Mouse (Mus musculus): ENCODE data around the gene Hist1h2ad. TPM values are rescaled to one million over a fixed set of nuclear protein-coding genes. Genes with fewer than 3 reads are reported as not detected.
A peak's percentile ranks its signal among the peaks of the same experiment; 100 is the strongest.
"Not testable (repeated sequence)": the region's sequence is repeated elsewhere in the genome, so short reads cannot be mapped to it uniquely, and the experiment has no call there.

Gene Hist1h2ad
- polyA plus RNA-seq, 1 experiment, result 76.8 TPM

DNA sequence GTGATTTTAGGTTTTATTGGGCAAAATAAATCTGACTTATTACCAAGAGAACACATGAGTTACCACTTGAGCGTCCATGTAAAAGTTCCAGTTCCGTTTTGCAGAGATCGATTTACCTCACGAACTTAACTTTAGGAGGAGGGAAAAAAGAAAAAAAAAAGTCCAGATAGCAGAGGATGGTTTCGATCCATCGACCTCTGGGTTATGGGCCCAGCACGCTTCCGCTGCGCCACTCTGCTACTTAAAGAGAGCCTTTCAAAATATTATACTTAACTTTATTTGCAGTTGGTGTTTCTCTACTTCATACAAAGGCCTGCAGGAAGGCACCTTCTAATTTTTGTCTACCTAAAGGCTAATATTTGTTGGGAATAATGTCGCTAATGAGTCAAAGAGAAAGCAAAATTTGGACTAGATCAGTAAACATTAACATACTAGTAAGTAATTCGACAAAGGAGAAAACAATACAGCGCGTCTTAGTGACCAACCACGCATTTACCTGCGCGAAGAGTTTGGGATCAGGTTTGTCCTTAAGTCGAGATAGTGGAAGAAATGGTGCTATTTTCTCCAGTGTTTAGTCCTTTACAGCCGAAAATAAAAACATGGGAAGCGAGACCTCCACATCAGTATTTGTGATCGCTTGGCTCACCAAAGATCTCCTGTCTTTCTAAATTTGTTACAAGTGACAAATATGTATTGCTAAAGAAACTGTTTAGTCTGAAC, 43.8 kb upstream of the Hist1h2ad start:
- DNase-seq, result peak; percentile 75
- under 1% methylated on average over 20 of the region's 20 CpGs for WGBS
- no peaks in the 10 kb centered on the region for H3K27me3 ChIP-seq (ENCODE audit: control insufficient read depth, insufficient read depth, low read length)
- peak overlapping the region; percentile 42 for H3K4me3 ChIP-seq (ENCODE audit: control insufficient read depth, insufficient read depth, low read length)
- peak overlapping the region; percentile 83 for H3K27ac ChIP-seq (ENCODE audit: control insufficient read depth, insufficient read depth, low read length)
- H3K36me3 ChIP-seq (ENCODE audit: control insufficient read depth, insufficient read depth, low read length), result no peaks in the 10 kb centered on the region
- TF ChIP-seq CTCF (IDR thresholded peaks at IDR 0.05; ENCODE audit: borderline replicate concordance, control insufficient read depth, extremely low read depth, insufficient read depth, low read length, poor library complexity) (no peak), POLR2A (IDR thresholded peaks at IDR 0.05; ENCODE audit: control insufficient read depth, extremely low read depth, insufficient read depth, low read length, poor library complexity) (no peak)
- H3K4me1 ChIP-seq (replicated peaks; ENCODE audit: control insufficient read depth, insufficient read depth, low read length), result peaks cover 6% of the 10 kb centered on the region

DNA sequence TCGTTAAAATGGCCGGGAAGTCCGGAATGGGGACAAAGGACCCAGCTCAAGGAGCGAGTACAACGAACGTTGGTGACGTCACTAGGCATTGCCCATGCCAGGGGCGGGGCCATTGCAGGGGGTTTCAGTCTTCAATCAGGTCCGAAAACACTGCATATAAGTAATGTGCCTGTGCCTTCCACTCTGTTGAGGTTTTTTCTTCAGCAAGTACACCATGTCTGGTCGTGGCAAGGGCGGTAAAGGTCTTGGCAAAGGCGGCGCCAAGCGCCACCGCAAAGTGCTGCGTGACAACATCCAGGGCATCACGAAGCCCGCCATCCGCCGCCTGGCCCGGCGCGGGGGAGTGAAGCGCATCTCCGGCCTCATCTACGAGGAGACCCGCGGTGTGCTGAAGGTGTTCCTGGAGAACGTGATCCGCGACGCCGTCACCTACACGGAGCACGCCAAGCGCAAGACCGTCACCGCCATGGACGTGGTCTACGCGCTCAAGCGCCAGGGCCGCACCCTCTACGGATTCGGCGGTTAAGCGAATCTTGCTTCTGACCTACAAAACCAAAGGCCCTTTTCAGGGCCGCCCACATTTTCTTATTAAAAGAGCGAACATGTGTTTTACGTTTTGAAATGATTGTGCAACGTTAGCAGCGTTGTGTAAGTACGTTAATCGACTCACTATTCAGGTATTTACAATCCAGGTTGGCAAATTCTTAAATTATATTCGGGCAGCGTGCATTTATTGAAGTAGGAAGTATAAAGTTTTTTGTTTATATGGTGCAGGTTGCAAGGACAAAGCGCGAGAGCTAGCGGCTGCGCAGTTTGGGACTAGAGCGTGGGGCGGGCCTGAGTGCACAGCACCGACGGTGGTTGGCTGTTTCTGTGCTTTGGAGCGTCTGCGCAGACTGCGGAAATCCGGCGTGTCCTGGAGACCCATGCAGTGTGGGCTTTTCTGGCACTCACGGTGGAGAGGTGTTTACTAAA, 43.0 kb upstream of the Hist1h2ad start, which contains the start of gene Hist1h4h:
TSS of gene Hist1h4h (plus strand) at position 150 of the 975 bp plus-strand sequence.
- TF ChIP-seq POLR2A (IDR thresholded peaks at IDR 0.05; ENCODE audit: control insufficient read depth, extremely low read depth, insufficient read depth, low read length, poor library complexity), result peak; percentile 98
- 0 out of 2 replicates have a peak, but pooled peaks have one; percentile 25 for TF ChIP-seq CTCF (IDR thresholded peaks at IDR 0.05; ENCODE audit: borderline replicate concordance, control insufficient read depth, extremely low read depth, insufficient read depth, low read length, poor library complexity)
- peak within 1 kb of the TSS; percentile 42 for H3K4me3 ChIP-seq (ENCODE audit: control insufficient read depth, insufficient read depth, low read length)
- WGBS, result under 1% methylated on average over 63 of the region's 70 CpGs
- H3K27ac ChIP-seq (ENCODE audit: control insufficient read depth, insufficient read depth, low read length), result peak within 1 kb of the TSS; percentile 83
- H3K4me1 ChIP-seq (replicated peaks; ENCODE audit: control insufficient read depth, insufficient read depth, low read length), result peaks cover 6% of the 10 kb centered on the region
- DNase-seq, result peak; percentile 97
- no peaks in the 10 kb centered on the region for H3K27me3 ChIP-seq (ENCODE audit: control insufficient read depth, insufficient read depth, low read length)
- H3K36me3 ChIP-seq (ENCODE audit: control insufficient read depth, insufficient read depth, low read length), result no peaks in the 10 kb centered on the region

DNA sequence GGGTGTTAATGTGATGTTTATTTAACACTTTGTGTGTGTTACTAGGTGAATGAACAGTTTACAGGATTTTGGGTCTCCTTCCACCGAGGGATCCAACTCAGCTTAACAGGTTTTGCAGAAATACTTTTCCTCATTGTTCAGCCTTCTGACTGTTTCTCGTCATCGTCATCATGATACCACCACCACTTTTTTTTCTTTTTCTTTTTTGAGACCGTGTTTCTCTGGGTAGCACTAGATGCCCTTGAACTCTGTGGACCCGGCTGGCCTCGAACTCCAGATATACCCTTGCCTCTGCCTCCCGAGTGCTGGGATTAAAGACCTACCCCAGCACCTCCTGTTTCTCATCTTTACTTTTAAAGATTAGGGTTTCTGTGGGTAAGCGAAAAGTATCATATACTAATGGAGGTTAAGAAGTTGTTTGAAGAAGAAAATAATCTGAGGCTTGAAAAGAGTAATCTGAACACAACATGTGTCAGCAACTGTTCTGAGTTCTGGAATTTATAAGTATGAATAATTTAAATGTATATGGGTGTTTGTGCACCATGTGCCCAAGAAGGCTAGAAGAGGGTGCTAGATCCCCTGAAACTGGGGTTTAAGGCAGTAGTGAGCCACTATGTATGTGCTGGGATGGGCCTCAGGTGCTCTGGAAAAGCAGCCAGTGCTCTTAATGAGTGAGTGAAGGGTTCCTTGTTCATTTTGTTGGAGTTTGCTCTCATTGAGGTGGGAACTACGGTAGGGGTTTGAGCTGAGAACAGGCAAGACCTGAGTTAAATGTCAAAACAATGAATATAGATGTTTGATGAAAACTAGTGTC, 41.7 kb upstream of the Hist1h2ad start:
- Histone ChIP-seq H3K4me3 (ENCODE audit: control insufficient read depth, insufficient read depth, low read length) (peak overlapping the region; percentile 5; the same call in 1 of the 2 replicates), H3K36me3 (ENCODE audit: control insufficient read depth, insufficient read depth, low read length) (no peaks in the 10 kb centered on the region), H3K27me3 (ENCODE audit: control insufficient read depth, insufficient read depth, low read length) (no peaks in the 10 kb centered on the region), H3K27ac (ENCODE audit: control insufficient read depth, insufficient read depth, low read length) (peak overlapping the region; percentile 82), H3K4me1 (replicated peaks; ENCODE audit: control insufficient read depth, insufficient read depth, low read length) (peaks cover 6% of the 10 kb centered on the region)
- no peak for TF ChIP-seq CTCF (IDR thresholded peaks at IDR 0.05; ENCODE audit: borderline replicate concordance, control insufficient read depth, extremely low read depth, insufficient read depth, low read length, poor library complexity)
- TF ChIP-seq POLR2A (IDR thresholded peaks at IDR 0.05; ENCODE audit: control insufficient read depth, extremely low read depth, insufficient read depth, low read length, poor library complexity), result no peak
- DNase-seq, result no peak
- whole genome bisulfite sequencing, result 22% methylated on average over 9 of the region's 9 CpGs

DNA sequence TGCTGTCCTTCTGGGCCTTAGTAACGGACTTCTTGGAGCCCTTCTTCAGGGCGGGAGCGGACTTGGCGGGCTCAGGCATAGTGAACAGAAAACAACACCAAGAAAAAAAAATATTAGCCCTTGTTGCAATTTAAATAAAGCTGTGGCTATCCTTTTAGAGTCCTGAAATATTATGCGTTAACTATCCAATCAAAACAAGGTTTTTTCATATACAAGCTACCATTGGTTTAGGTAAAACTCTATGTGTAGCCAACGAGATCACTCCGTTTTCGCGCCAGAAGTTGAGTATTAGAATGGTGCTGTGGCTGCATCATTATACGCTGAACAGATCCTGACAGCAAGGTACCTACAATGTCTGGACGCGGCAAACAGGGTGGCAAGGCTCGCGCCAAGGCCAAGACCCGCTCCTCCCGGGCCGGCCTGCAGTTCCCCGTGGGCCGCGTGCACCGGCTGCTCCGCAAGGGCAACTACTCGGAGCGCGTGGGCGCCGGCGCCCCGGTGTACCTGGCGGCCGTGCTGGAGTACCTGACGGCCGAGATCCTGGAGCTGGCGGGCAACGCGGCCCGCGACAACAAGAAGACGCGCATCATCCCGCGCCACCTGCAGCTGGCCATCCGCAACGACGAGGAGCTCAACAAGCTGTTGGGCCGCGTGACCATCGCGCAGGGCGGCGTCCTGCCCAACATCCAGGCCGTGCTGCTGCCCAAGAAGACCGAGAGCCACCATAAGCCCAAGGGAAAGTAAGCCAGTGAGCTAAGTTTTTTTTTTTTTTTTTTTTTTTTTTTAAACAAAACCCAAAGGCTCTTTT, 40.4 kb upstream of the Hist1h2ad start, which contains the start of gene Hist1h2af:
TSS of gene Hist1h2af (plus strand) at position 347 of the 808 bp plus-strand sequence.
- not testable (repeated sequence) for H3K27me3 ChIP-seq (ENCODE audit: control insufficient read depth, insufficient read depth, low read length); H3K36me3 ChIP-seq (ENCODE audit: control insufficient read depth, insufficient read depth, low read length); H3K4me1 ChIP-seq (replicated peaks; ENCODE audit: control insufficient read depth, insufficient read depth, low read length)
- Histone ChIP-seq H3K27ac (ENCODE audit: control insufficient read depth, insufficient read depth, low read length) (peak within 1 kb of the TSS; percentile 92), H3K4me3 (ENCODE audit: control insufficient read depth, insufficient read depth, low read length) (peak within 1 kb of the TSS; percentile 54)
- under 1% methylated on average over 29 of the region's 53 CpGs for WGBS
- DNase-seq, result peak; percentile 64

DNA sequence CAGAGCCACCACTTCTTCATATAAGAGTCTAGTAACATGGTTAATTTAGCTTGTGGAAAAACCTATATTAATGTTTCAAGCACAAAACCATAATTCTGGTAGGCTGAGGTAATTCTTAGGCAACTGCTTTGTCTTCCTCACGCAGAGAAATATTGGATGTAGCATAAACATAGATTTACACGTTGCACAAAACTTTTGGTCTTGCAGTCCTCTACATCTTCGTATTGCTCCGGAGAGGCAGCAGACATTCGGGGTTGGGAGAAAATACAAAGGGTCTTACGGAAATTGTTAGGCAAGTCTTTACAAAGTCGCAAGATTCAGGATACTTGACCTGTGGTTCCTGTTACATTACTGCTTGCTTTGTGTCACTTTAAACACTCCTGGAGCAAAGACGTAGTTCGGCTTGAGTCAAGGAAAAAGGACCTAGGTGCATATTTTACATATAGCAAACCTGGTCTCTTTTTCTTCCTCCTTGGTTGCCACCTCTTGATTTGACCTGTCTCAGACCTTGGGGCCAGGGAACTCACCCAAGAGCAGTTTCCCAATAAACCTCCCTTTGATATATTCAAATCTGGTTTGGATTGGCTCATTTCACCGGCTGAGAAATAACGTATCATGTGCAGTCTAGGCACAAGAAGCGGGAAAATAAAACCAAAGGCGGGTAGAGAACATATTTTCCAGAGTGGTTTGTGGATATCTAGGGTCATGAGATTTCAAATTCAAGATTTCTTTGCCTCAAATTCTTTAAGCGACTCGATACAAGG, 39.6 kb upstream of the Hist1h2ad start:
- WGBS, result under 1% methylated on average over 15 of the region's 15 CpGs
- Histone ChIP-seq H3K4me3 (ENCODE audit: control insufficient read depth, insufficient read depth, low read length) (no peak overlapping the region), H3K27me3 (ENCODE audit: control insufficient read depth, insufficient read depth, low read length) (no peaks in the 10 kb centered on the region), H3K4me1 (replicated peaks; ENCODE audit: control insufficient read depth, insufficient read depth, low read length) (peaks cover 6% of the 10 kb centered on the region), H3K27ac (ENCODE audit: control insufficient read depth, insufficient read depth, low read length) (no peak overlapping the region; the same call in none of the 2 replicates), H3K36me3 (ENCODE audit: control insufficient read depth, insufficient read depth, low read length) (no peaks in the 10 kb centered on the region)
- TF ChIP-seq CTCF (IDR thresholded peaks at IDR 0.05; ENCODE audit: borderline replicate concordance, control insufficient read depth, extremely low read depth, insufficient read depth, low read length, poor library complexity) (no peak), POLR2A (IDR thresholded peaks at IDR 0.05; ENCODE audit: control insufficient read depth, extremely low read depth, insufficient read depth, low read length, poor library complexity) (no peak)
- no peak for DNase-seq
